Mouse (Mus musculus) intestine, postnatal 0 days (tissue): Measurements from ENCODE around the gene Stx6. TPM values are rescaled to one million over a fixed set of nuclear protein-coding genes. Genes with fewer than 3 reads are reported as not detected.

ENCODE experiments used
- ATAC-seq: fragments of 200-750 bp; cut with Nextera tagmentation; 2 replicates; pipeline ENCODE4 v1.8.0; 2017; ENCODE audit warnings: mild to moderate bottlenecking, moderate TSS enrichment, moderate library complexity
- H3K27ac ChIP-seq: fragments of 300-500 bp; sonication (generic); 2 replicates; pipeline ENCODE4 v1.5.1; 2014; ENCODE audit warnings: mild to moderate bottlenecking, low read depth, low read length, moderate library complexity
- H3K27me3 ChIP-seq: fragments of 300-500 bp; sonication (generic); replicated peaks from 2 replicates; pipeline ENCODE4 v1.6.1; 2014; ENCODE audit warnings: low read length, mixed read lengths; ENCODE audit not compliant: control insufficient read depth, insufficient read depth
- H3K36me3 ChIP-seq: fragments of 300-500 bp; sonication (generic); 2 replicates; pipeline ENCODE4 v1.6.1; 2014; ENCODE audit warnings: mild to moderate bottlenecking, moderate library complexity; ENCODE audit not compliant: control insufficient read depth, insufficient read depth
- H3K4me1 ChIP-seq: fragments of 300-500 bp; sonication (generic); replicated peaks from 2 replicates; pipeline ENCODE4 v1.6.1; 2014; ENCODE audit warnings: antibody characterized with exemption, low read length, mixed read lengths; ENCODE audit not compliant: control insufficient read depth, insufficient read depth
- H3K4me2 ChIP-seq: fragments of 300-500 bp; sonication (generic); replicated peaks from 2 replicates; pipeline ENCODE4 v1.6.1; 2014; ENCODE audit warnings: low read depth, mild to moderate bottlenecking, moderate library complexity
- H3K4me3 ChIP-seq: fragments of 300-500 bp; sonication (generic); 2 replicates; pipeline ENCODE4 v1.5.1; 2014; ENCODE audit warnings: low read depth, low read length
- H3K9ac ChIP-seq: fragments of 300-500 bp; sonication (generic); 2 replicates; pipeline ENCODE4 v1.6.1; 2014; ENCODE audit warnings: mild to moderate bottlenecking, low read depth, low read length
- H3K9me3 ChIP-seq: fragments of 300-500 bp; sonication (generic); 2 replicates; pipeline ENCODE4 v1.6.1; 2016; ENCODE audit warnings: mixed run types; ENCODE audit not compliant: control insufficient read depth
- CTCF ChIP-seq: sonication (generic); IDR thresholded peaks from 2 replicates; pipeline ENCODE4 v1.5.1; 2016; ENCODE audit warnings: low read depth, mild to moderate bottlenecking, control low read depth, antibody characterized with exemption, moderate library complexity
- WGBS: fragments of 180-500 bp; shearing (Covaris S2); extraction: QIAGEN DNeasy Blood & Tissue Kit; methylation state at CpG from one replicate; pipeline ENCODE4 v1.1.7; 2014; 5-methylcytosine and 5-hydroxymethylcytosine counted together
- polyA plus RNA-seq: library from polyadenylated mRNA; unstranded; fragments of >200 nt; fragmentation: Nextera tagmentation; extraction: Ambion mirVana; gene quantifications from 2 replicates; pipeline ENCODE4 v1.2.1, GENCODE M21; 2015

Stx6 gene
- polyA plus RNA-seq, 1 experiment from 2014 or later, result 25.2 TPM

DNA sequence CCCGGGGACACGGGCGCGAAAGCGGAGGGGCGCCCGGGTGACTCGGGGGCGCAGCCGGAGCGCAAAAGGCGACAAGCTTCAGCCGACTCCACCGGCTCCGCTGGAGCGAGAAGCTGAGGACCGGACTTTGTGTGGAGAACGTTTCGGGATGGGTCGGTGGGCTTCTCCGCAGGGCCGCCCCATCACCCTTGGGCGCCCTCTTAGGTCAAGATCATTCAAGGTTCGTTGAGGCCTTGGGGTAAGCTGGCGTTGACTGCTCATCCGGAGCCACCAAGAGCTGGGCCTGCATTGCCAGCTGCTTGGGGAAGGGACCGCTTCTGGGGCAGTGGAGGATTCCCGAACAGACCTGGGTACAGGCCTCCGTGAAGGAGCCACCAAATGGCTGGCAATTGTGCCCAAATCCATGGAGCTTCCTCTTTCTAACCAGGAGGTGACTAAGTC is 86.3 kb downstream of the Stx6 start:
- H3K36me3 ChIP-seq, result no peaks in the 10 kb centered on the region
- H3K4me1 ChIP-seq, result no peaks in the 10 kb centered on the region
- WGBS, result 9% methylated on average over 27 of the region's 29 CpGs
- peaks cover 24% of the 10 kb centered on the region for H3K27me3 ChIP-seq
- peak overlapping the region; percentile 51 for H3K4me3 ChIP-seq
- ATAC-seq, result no peak
- peak overlapping the region; percentile 75 for H3K4me2 ChIP-seq
- H3K9ac ChIP-seq, result peak overlapping the region; percentile 56
- no peaks in the 10 kb centered on the region for H3K9me3 ChIP-seq
- no peak for TF ChIP-seq CTCF
- peak overlapping the region; percentile 70 for H3K27ac ChIP-seq

DNA sequence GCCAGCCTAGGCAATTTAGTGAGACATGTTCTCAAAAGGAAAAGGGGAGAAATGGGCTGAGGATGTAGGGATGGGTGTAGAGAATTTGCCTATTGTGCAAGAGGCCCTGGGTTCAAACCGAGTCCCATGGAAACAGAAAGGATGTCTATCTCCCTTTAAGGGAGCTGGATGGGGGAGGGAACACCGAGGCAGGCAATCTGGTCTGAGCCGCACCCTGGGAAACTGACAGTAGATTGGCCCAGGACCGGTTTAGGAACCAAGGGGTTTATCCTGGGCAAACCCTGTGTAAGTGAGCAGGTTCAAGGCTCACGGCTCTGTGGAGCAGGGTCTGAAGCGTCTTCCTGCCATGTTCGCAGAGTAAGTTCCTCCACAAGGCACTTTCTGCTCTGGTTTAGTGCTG is 87.0 kb downstream of the Stx6 start:
- no peak for ATAC-seq
- WGBS, result 76% methylated on average over 7 of the region's 7 CpGs
- H3K36me3 ChIP-seq, result no peaks in the 10 kb centered on the region
- H3K4me3 ChIP-seq, result no peak overlapping the region
- no peaks in the 10 kb centered on the region for H3K9me3 ChIP-seq
- no peaks in the 10 kb centered on the region for H3K4me1 ChIP-seq
- no peak overlapping the region for H3K9ac ChIP-seq
- TF ChIP-seq CTCF, result no peak
- no peak overlapping the region for H3K4me2 ChIP-seq
- peaks cover 24% of the 10 kb centered on the region for H3K27me3 ChIP-seq
- no peak overlapping the region for H3K27ac ChIP-seq

DNA sequence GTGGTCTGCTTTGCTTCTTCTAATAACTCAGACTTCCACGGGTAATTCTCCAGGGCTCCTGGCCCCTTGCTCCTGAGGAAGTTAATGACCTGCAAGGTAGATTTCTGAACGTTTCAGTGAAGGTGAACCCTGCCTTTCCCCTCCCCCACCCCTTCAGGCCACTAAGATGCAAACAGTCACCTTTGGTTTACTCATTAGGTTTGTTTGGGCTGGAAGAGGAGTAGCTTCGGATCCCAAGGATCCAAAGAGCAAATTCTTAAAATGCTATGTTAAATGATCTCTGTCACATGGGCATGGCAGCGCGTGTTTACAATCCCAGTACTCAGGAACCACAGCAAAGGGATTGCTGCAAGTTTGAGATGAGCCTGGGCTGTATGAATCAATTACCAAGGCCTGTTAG is 88.9 kb downstream of the Stx6 start:
- no peak for ATAC-seq
- Histone ChIP-seq H3K4me3 (no peak overlapping the region), H3K4me2 (no peak overlapping the region), H3K4me1 (no peaks in the 10 kb centered on the region), H3K9ac (no peak overlapping the region), H3K9me3 (no peaks in the 10 kb centered on the region), H3K27ac (no peak overlapping the region), H3K27me3 (peaks cover 24% of the 10 kb centered on the region), H3K36me3 (no peaks in the 10 kb centered on the region)
- no peak for TF ChIP-seq CTCF
- WGBS, result 21% methylated on average over 5 of the region's 5 CpGs

DNA sequence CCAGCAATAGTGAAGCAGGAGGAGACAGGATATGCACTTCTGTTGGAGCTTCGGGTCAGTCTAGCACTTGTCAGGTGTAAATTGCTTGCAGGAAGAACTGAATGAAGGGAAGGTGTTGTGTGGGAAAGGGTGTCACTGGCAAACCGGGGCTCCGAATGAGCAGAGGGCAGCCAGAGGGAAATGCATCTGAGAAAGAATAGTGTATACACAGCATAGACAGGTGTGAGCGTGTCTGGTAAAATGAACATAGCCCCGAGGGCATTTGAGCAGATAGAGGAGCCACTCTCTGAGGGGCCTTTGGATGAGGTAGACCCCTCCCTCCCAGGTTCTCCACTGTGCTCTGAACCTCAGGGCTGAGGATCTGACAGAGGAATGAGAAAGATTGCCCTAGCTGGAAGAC is 89.5 kb downstream of the Stx6 start:
- Histone ChIP-seq H3K36me3 (no peaks in the 10 kb centered on the region), H3K9ac (no peak overlapping the region), H3K27ac (no peak overlapping the region), H3K4me2 (no peak overlapping the region), H3K9me3 (no peaks in the 10 kb centered on the region), H3K4me3 (no peak overlapping the region), H3K27me3 (peaks cover 23% of the 10 kb centered on the region), H3K4me1 (no peaks in the 10 kb centered on the region)
- no peak for TF ChIP-seq CTCF
- WGBS, result 48% methylated on average over 5 of the region's 5 CpGs
- ATAC-seq, result no peak

DNA sequence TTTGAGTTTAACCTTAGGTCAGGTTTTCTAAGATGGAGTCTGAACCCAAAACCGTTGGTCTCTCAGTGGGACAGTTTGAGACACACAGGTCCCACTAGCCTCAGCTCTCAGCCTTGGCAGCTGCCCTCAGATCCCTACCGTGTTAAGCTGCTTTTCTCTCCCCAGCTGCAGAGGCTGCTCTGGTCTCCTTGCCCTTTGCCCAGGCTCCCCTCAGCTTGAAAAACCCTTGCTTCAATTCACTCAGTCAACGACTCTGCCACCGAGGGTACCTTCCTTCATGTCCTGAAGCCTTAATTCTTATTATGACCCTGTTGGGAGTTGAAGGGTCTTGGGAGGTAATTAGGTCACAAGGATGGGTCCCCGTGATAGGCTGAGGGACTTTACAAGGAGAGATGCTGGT is 91.4 kb downstream of the Stx6 start:
- Histone ChIP-seq H3K4me1 (no peaks in the 10 kb centered on the region), H3K4me2 (no peak overlapping the region), H3K4me3 (no peak overlapping the region), H3K36me3 (no peaks in the 10 kb centered on the region), H3K27me3 (peaks cover 7% of the 10 kb centered on the region), H3K9me3 (no peaks in the 10 kb centered on the region), H3K9ac (no peak overlapping the region), H3K27ac (no peak overlapping the region)
- ATAC-seq, result no peak
- no peak for TF ChIP-seq CTCF
- WGBS, result 47% methylated on average over 5 of the region's 5 CpGs

DNA sequence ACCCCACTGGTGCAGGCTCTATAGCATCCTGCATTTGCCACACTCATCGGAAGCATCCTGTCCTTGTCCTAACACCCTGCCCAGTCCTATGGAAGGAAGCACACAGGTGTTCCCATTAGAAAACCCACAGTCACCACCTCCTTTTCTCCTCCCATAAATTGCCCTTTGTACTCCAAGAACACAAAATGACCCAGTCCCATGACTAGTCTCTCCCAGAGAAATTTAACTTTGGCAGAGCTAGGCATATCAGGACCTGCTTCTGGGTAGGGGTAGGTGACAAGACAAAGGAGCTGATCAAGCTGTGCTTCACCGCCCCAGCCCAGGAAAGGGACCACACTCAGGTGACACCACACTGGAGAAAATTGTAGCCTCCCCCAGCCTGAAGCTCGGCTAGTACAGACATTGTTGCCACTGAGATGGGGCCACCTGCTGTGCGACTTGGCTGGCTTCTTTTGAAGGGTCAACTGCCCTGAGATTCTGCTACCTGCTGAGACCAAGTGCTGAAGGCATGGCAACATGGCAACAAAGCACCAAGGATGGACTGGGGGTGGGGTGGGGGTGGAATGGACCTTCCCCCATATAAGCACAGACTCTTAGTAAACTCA is 92.1 kb downstream of the Stx6 start:
- no peaks in the 10 kb centered on the region for H3K9me3 ChIP-seq
- H3K27ac ChIP-seq, result no peak overlapping the region
- H3K4me1 ChIP-seq, result no peaks in the 10 kb centered on the region
- no peaks in the 10 kb centered on the region for H3K36me3 ChIP-seq
- no peak for ATAC-seq
- H3K4me2 ChIP-seq, result no peak overlapping the region
- H3K27me3 ChIP-seq, result 0 out of 2 replicates have a peak, but pooled peaks cover 3% of the 10 kb centered on the region
- 60% methylated on average over 4 of the region's 4 CpGs for WGBS
- no peak overlapping the region for H3K4me3 ChIP-seq
- TF ChIP-seq CTCF, result no peak
- H3K9ac ChIP-seq, result no peak overlapping the region

DNA sequence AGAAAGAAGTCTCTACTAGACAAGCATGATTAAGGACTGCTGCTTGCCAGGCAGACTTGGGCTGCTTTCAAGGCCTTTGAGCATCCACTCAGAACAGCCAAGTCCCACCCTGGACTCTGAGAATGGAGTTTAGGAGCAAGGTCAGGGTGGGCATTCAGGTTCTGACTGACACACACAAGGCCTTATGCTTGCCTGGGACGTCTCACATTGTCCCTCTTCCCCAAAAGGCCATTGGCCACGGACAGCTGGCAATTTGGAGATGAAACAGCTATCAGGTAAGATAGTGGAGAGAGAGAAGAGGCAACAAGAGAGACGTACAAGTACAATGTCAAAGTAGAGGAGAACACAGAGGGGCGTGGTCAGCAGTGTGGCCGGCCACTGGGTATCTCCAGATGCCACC is 93.1 kb downstream of the Stx6 start:
- H3K9ac ChIP-seq, result no peak overlapping the region
- no peaks in the 10 kb centered on the region for H3K27me3 ChIP-seq
- no peaks in the 10 kb centered on the region for H3K9me3 ChIP-seq
- TF ChIP-seq CTCF, result no peak
- WGBS, result 71% methylated on average over 5 of the region's 5 CpGs
- H3K4me1 ChIP-seq, result no peaks in the 10 kb centered on the region
- H3K36me3 ChIP-seq, result no peaks in the 10 kb centered on the region
- no peak overlapping the region for H3K4me3 ChIP-seq
- H3K27ac ChIP-seq, result no peak overlapping the region
- no peak overlapping the region for H3K4me2 ChIP-seq
- ATAC-seq, result no peak
